Mouse (Mus musculus): Measurements from ENCODE around the gene Gm20388. TPM values are rescaled to one million over a fixed set of nuclear protein-coding genes. Genes with fewer than 3 reads are reported as not detected.

Gm20388 gene
- polyA plus RNA-seq, 2 experiments = 8.5 TPM; not detected in 1

DNA sequence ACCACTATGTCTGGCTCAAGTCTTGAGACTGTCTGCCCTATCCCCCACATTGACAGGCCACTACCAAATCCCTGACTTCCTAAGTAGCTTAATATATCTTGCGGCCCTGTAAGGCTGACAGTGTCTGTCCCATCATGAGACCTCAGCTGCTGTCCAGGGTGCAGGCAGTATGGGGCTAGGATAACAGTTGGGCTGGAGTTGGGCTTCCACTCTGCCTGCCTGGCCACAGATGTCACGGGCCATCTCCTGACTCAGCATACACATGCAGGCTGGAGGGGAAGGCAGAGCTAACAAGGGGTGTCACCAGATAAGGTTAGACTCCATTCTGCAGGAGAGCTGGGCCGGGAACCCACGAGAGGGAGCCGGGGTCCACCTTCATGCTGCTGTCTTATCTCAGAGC is 3596.5 kb downstream of the Gm20388 start:
- no peak overlapping the region for H3K27ac ChIP-seq
- 20% methylated on average over 5 of the region's 5 CpGs for WGBS (ENCODE audit: insufficient replicate concordance)
- H3K27me3 ChIP-seq (ENCODE audit: control insufficient read depth, insufficient read depth, low read length) = no peaks in the 10 kb centered on the region
- H3K4me3 ChIP-seq (ENCODE audit: insufficient read depth in 1 of 2, low read depth in 2 of 2, low read length in 2 of 2) = no peak overlapping the region
- no peak for DNase-seq (ENCODE audit: low read depth in 3 of 3, low spot score in 3 of 3)
- TF ChIP-seq EP300 (IDR thresholded peaks at IDR 0.05; ENCODE audit: low read depth) (no peak), CTCF (IDR thresholded peaks at IDR 0.05; ENCODE audit: low read depth) (no peak)
- no peaks in the 10 kb centered on the region for H3K9me3 ChIP-seq (ENCODE audit: control insufficient read depth, low read length)
- peaks cover 14% of the 10 kb centered on the region for H3K36me3 ChIP-seq (replicated peaks; ENCODE audit: control insufficient read depth, insufficient read depth, low read depth)
- H3K4me2 ChIP-seq (ENCODE audit: low read depth) = no peak overlapping the region
- no peak overlapping the region for H3K9ac ChIP-seq (replicated peaks)
- peak; percentile 29; the same call in 1 of the 2 replicates for ATAC-seq (ENCODE audit: insufficient read depth)
- H3K4me1 ChIP-seq (replicated peaks; ENCODE audit: control insufficient read depth in 2 of 2, insufficient read depth in 2 of 2, low read length in 1 of 2) = no peaks in the 10 kb centered on the region

DNA sequence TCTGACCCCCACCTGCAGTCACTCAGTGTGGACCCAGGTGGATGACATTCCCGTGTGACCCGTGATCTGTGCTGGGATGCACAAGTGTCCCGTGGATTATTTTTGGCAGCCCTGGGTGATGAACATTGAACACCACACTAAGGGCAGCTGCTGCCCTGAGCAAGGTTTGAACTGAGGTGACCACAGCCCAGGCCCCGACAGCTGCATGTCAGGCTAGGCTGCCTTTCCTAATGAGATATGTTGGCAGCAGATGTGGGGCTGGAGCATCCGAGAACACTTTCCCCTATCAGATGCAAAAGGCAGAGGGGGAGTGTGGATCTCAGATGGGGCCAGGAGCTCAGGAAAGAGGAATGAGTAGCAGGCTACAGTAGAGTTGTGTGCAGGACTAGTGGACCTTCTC is 3600.2 kb downstream of the Gm20388 start:
- H3K4me1 ChIP-seq (replicated peaks; ENCODE audit: control insufficient read depth in 2 of 2, insufficient read depth in 2 of 2, low read length in 1 of 2) = no peaks in the 10 kb centered on the region
- no peaks in the 10 kb centered on the region for H3K36me3 ChIP-seq (replicated peaks; ENCODE audit: control insufficient read depth, insufficient read depth, low read depth)
- H3K27me3 ChIP-seq (ENCODE audit: control insufficient read depth, insufficient read depth, low read length) = peaks cover 33% of the 10 kb centered on the region
- DNase-seq (ENCODE audit: low read depth in 3 of 3, low spot score in 3 of 3) = no peak
- H3K9ac ChIP-seq (replicated peaks) = no peak overlapping the region
- ATAC-seq (ENCODE audit: insufficient read depth) = no peak
- whole genome bisulfite sequencing (ENCODE audit: insufficient replicate concordance) = 56% methylated on average over 5 of the region's 5 CpGs
- H3K4me2 ChIP-seq (ENCODE audit: low read depth) = no peak overlapping the region
- H3K27ac ChIP-seq = no peak overlapping the region
- no peaks in the 10 kb centered on the region for H3K9me3 ChIP-seq (ENCODE audit: control insufficient read depth, low read length)
- H3K4me3 ChIP-seq (ENCODE audit: insufficient read depth in 1 of 2, low read depth in 2 of 2, low read length in 2 of 2) = no peak overlapping the region
- no peak for TF ChIP-seq EP300 (IDR thresholded peaks at IDR 0.05; ENCODE audit: low read depth)
- no peak for TF ChIP-seq CTCF (IDR thresholded peaks at IDR 0.05; ENCODE audit: low read depth)

DNA sequence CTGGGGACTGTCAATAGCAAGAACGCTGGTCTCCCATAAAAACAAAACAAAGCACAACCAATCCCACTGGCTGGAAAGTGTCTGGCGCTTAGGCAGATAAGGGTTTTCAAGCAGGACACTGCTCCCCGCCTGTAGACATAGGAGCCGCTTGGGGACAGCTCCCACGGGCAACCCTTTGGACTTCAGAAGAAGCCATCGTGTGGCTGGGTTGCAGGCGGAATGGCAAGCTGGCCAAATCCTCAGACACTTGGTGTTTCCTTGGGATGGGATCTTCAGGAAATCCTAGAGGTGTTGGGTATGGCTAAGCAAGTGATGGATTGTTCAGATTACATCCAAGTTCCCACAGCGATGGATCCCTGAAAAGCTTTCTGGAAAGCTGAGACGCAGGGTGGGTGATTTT is 3603.5 kb downstream of the Gm20388 start:
- Histone ChIP-seq H3K4me3 (ENCODE audit: insufficient read depth in 1 of 2, low read depth in 2 of 2, low read length in 2 of 2) (no peak overlapping the region), H3K9me3 (ENCODE audit: control insufficient read depth, low read length) (no peaks in the 10 kb centered on the region), H3K27me3 (ENCODE audit: control insufficient read depth, insufficient read depth, low read length) (peaks cover 42% of the 10 kb centered on the region), H3K27ac (no peak overlapping the region), H3K4me1 (replicated peaks; ENCODE audit: control insufficient read depth in 2 of 2, insufficient read depth in 2 of 2, low read length in 1 of 2) (0 out of 4 replicates have a peak, but pooled peaks cover 0 to 2% of the 10 kb centered on the region in 2 experiments), H3K9ac (replicated peaks) (no peak overlapping the region), H3K36me3 (replicated peaks; ENCODE audit: control insufficient read depth, insufficient read depth, low read depth) (no peaks in the 10 kb centered on the region), H3K4me2 (ENCODE audit: low read depth) (no peak overlapping the region)
- no peak for DNase-seq (ENCODE audit: low read depth in 3 of 3, low spot score in 3 of 3)
- TF ChIP-seq CTCF (IDR thresholded peaks at IDR 0.05; ENCODE audit: low read depth) (no peak), EP300 (IDR thresholded peaks at IDR 0.05; ENCODE audit: low read depth) (no peak)
- WGBS (ENCODE audit: insufficient replicate concordance) = 5% methylated on average over 9 of the region's 9 CpGs
- no peak for ATAC-seq (ENCODE audit: insufficient read depth)

DNA sequence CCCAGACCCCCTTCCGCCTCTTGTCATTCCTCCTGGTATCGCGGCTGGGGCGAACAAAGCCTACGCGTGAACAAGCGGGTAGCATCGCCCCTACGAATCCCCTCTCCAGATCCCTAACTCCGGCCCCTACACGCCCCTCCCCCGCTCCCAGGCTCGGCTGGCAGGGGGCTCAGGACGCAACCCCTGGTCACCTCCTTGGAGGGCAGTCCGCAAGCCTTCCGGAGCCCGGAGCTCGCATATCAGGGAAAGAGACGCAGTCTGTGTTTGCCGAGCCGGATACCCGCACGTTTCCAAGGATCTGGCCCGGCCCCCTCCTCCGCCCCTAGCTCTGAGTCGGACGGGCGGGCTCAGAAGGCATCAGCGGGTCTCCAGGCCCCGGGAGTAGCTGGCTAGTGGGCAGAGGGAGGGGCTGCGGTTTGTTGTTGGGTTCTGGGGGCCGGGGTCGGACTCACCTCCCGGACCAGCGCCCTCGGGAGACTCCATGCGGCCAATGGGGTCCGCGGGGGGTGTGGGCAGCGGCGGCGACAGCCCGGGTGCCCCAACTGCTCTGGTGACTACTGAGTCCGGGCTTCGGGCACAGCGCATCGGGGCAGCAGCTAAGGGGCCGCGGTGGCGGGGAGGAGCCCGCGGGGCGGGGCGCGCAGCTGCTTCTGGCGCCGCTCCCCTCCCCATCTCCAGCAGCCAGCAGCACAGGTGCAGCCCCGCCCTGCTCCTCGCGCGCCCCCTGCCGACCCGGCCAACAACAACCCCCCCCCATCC is 3604.3 kb downstream of the Gm20388 start, which contains the start of gene Dbndd1:
TSS of gene Dbndd1 (minus strand) at position 683 of the 759 bp plus-strand sequence.
- Histone ChIP-seq H3K4me3 (ENCODE audit: insufficient read depth in 1 of 2, low read depth in 2 of 2, low read length in 2 of 2) (peak within 1 kb of the TSS; percentile 34 to 53), H3K36me3 (replicated peaks; ENCODE audit: control insufficient read depth, insufficient read depth, low read depth) (no peaks in the 10 kb centered on the region), H3K27ac (no peak within 1 kb of the TSS), H3K4me2 (ENCODE audit: low read depth) (peak within 1 kb of the TSS; percentile 68), H3K4me1 (replicated peaks; ENCODE audit: control insufficient read depth in 2 of 2, insufficient read depth in 2 of 2, low read length in 1 of 2) (peaks cover 0 to 6% of the 10 kb centered on the region in 2 experiments; a peak in 2 of 4 replicates), H3K9ac (replicated peaks) (no peak within 1 kb of the TSS), H3K9me3 (ENCODE audit: control insufficient read depth, low read length) (no peaks in the 10 kb centered on the region), H3K27me3 (ENCODE audit: control insufficient read depth, insufficient read depth, low read length) (peaks cover 42% of the 10 kb centered on the region)
- ATAC-seq (ENCODE audit: insufficient read depth) = no peak
- DNase-seq (ENCODE audit: low read depth in 3 of 3, low spot score in 3 of 3) = no peak
- under 1% methylated on average over 53 of the region's 63 CpGs for WGBS (ENCODE audit: insufficient replicate concordance)
- TF ChIP-seq CTCF (IDR thresholded peaks at IDR 0.05; ENCODE audit: low read depth) (no peak), EP300 (IDR thresholded peaks at IDR 0.05; ENCODE audit: low read depth) (no peak)

DNA sequence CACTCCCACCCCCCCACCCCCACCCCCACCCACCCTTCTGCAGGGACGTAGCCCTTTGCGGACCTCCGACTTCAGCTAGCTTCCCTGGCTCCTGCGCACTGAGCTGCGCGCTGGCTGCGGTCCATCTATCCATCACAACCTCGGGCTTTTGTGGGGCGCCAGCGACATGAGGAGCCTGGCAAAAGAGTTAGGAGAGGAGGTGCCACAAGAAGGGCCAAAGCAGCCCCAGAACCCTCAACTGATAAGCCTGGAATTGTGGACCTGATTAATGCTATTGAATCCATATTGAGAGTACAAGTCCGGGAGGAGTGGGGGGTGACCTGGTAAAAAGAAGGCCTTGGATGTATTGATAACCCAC is 3604.9 kb downstream of the Gm20388 start:
- Histone ChIP-seq H3K4me2 (ENCODE audit: low read depth) (no peak overlapping the region), H3K27ac (no peak overlapping the region), H3K9ac (replicated peaks) (no peak overlapping the region), H3K4me3 (ENCODE audit: insufficient read depth in 1 of 2, low read depth in 2 of 2, low read length in 2 of 2) (no peak overlapping the region), H3K36me3 (replicated peaks; ENCODE audit: control insufficient read depth, insufficient read depth, low read depth) (no peaks in the 10 kb centered on the region), H3K9me3 (ENCODE audit: control insufficient read depth, low read length) (no peaks in the 10 kb centered on the region), H3K4me1 (replicated peaks; ENCODE audit: control insufficient read depth in 2 of 2, insufficient read depth in 2 of 2, low read length in 1 of 2) (peaks cover 0 to 6% of the 10 kb centered on the region in 2 experiments; a peak in 2 of 4 replicates), H3K27me3 (ENCODE audit: control insufficient read depth, insufficient read depth, low read length) (peaks cover 42% of the 10 kb centered on the region)
- WGBS (ENCODE audit: insufficient replicate concordance) = 5% methylated on average over 11 of the region's 11 CpGs
- no peak for TF ChIP-seq EP300 (IDR thresholded peaks at IDR 0.05; ENCODE audit: low read depth)
- no peak for TF ChIP-seq CTCF (IDR thresholded peaks at IDR 0.05; ENCODE audit: low read depth)
- no peak for DNase-seq (ENCODE audit: low read depth in 3 of 3, low spot score in 3 of 3)
- no peak for ATAC-seq (ENCODE audit: insufficient read depth)

All from liver, embryonic 14.5 days (tissue).